Mouse (Mus musculus) hematopoietic stem cell, adult 5-6 weeks (primary cell): Measurements from ENCODE around the gene Cst12. TPM values are rescaled to one million over a fixed set of nuclear protein-coding genes. Genes with fewer than 3 reads are reported as not detected.

Source experiments
- total RNA-seq: library from RNA; stranded (forward); fragments of 172-1452, 232-1000 nt; gene quantifications from 2 replicates; pipeline ENCODE4 v1.2.3, GENCODE M21; 2017

Cst12 gene
- total RNA-seq, 1 experiment from 2014 or later = not detected

Other genes with a start within 250 kb of the Cst12 start
- gene Nxt1, start 116.8 kb upstream of the Cst12 start, total RNA-seq = 21.9 and 39.3 TPM in 2 replicates
- gene Gzf1, start 108.3 kb upstream of the Cst12 start, total RNA-seq = 17.4 and 22.4 TPM in 2 replicates
- gene Napb, start 56.9 kb upstream of the Cst12 start, total RNA-seq = 1.4 and 2.9 TPM in 2 replicates
- not detected in 2 replicates for gene Cstl1, start 39.0 kb upstream of the Cst12 start, total RNA-seq
- not detected in 2 replicates for gene Cst11, start 17.9 kb upstream of the Cst12 start, total RNA-seq
- not detected in 2 replicates for gene 8030411F24Rik, start 7.4 kb upstream of the Cst12 start, total RNA-seq
- gene Cst8, start 9.4 kb downstream of the Cst12 start, total RNA-seq = not detected in 2 replicates
- gene Cst13, start 30.7 kb downstream of the Cst12 start, total RNA-seq = not detected in 2 replicates
- gene Cst9, start 45.8 kb downstream of the Cst12 start, total RNA-seq = not detected in 2 replicates
- gene 9230104L09Rik, start 75.7 kb downstream of the Cst12 start, total RNA-seq = not detected in 2 replicates
- 200 and 303 TPM in 2 replicates for gene Cst3, start 86.3 kb downstream of the Cst12 start, total RNA-seq
- not detected in 2 replicates for gene Gm1330, start 213.9 kb downstream of the Cst12 start, total RNA-seq
- gene Gm10750, start 227.9 kb downstream of the Cst12 start, total RNA-seq = not detected in 2 replicates